Mouse (Mus musculus) testis, adult 2 months (tissue): Measurements from ENCODE around the gene Armh4. TPM values are rescaled to one million over a fixed set of nuclear protein-coding genes. Genes with fewer than 3 reads are reported as not detected.

ENCODE experiments used
- H3K27ac ChIP-seq: fragments of 200-500 bp; 2 replicates; pipeline ENCODE4 v1.5.1; 2012; ENCODE audit warnings: low read depth, low read length; ENCODE audit not compliant: control insufficient read depth, insufficient read depth
- H3K27me3 ChIP-seq: fragments of 200-500 bp; 2 replicates; pipeline ENCODE4 v1.6.1; 2012; ENCODE audit warnings: mild to moderate bottlenecking, low read length, moderate library complexity; ENCODE audit not compliant: control insufficient read depth, insufficient read depth
- H3K36me3 ChIP-seq: fragments of 200-500 bp; 2 replicates; pipeline ENCODE4 v1.6.1; 2012; ENCODE audit warnings: mild to moderate bottlenecking, low read length; ENCODE audit not compliant: control insufficient read depth, insufficient read depth
- H3K4me1 ChIP-seq: fragments of 200-500 bp; 2 replicates; pipeline ENCODE4 v1.6.1; 2012; ENCODE audit warnings: low read length; ENCODE audit not compliant: control insufficient read depth, insufficient read depth
- H3K4me3 ChIP-seq: fragments of 200-500 bp; 2 replicates; pipeline ENCODE4 v1.5.1; 2012; ENCODE audit warnings: low read depth, mild to moderate bottlenecking, low read length, moderate library complexity, mixed read lengths; ENCODE audit not compliant: control insufficient read depth
- CTCF ChIP-seq: fragments of 200-500 bp; IDR thresholded peaks from 2 replicates; pipeline ENCODE4 v1.5.1; 2012; ENCODE audit warnings: low read depth, mild to moderate bottlenecking, inconsistent platforms, low read length, moderate library complexity; ENCODE audit not compliant: control insufficient read depth, insufficient read depth, insufficient replicate concordance
- POLR2A ChIP-seq: fragments of 200-500 bp; IDR thresholded peaks from 2 replicates; pipeline ENCODE4 v1.6.1; 2012; ENCODE audit warnings: low read depth, mild to moderate bottlenecking, inconsistent platforms, low read length, moderate library complexity; ENCODE audit not compliant: control insufficient read depth
- polyA plus RNA-seq: library from polyadenylated mRNA; depleted of rRNA; stranded (reverse); fragments of >200 nt; gene quantifications from 2 replicates; pipeline ENCODE4 v1.2.3, GENCODE M21; 2012; rRNA removed

Gene Armh4
- polyA plus RNA-seq, 1 experiment = 0.22 TPM

- H3K4me1 ChIP-seq = no peaks in the 10 kb centered on the region
- no peak overlapping the region for H3K27ac ChIP-seq
- TF ChIP-seq POLR2A = no peak
- no peak for TF ChIP-seq CTCF
- no peak overlapping the region for H3K4me3 ChIP-seq
- H3K27me3 ChIP-seq = no peaks in the 10 kb centered on the region
- no peaks in the 10 kb centered on the region for H3K36me3 ChIP-seq
Observed at GRCm38 (mm10) chr14:49649191-49649590, 134.0 kb downstream of the Armh4 start.

- no peak overlapping the region for H3K27ac ChIP-seq
- no peak for TF ChIP-seq POLR2A
- no peak for TF ChIP-seq CTCF
- no peaks in the 10 kb centered on the region for H3K36me3 ChIP-seq
Observed at GRCm38 (mm10) chr14:49637422-49637821, 145.8 kb downstream of the Armh4 start.

GRCm38 (mm10) chr14:49626055-49626454 is 157.1 kb downstream of the Armh4 start:
- no peak overlapping the region for H3K27ac ChIP-seq
- H3K27me3 ChIP-seq = no peaks in the 10 kb centered on the region
- H3K36me3 ChIP-seq = no peaks in the 10 kb centered on the region
- no peak overlapping the region for H3K4me3 ChIP-seq
- no peaks in the 10 kb centered on the region for H3K4me1 ChIP-seq
- TF ChIP-seq POLR2A (no peak), CTCF (no peak)

More at GRCm38 (mm10) chr14:49637422-49637821, 145.8 kb downstream of the Armh4 start:
- Histone ChIP-seq H3K27me3 (no peaks in the 10 kb centered on the region), H3K4me3 (no peak overlapping the region), H3K4me1 (no peaks in the 10 kb centered on the region)

Other genes with a start within 250 kb of the Armh4 start
- gene Olfr722, start 118.6 kb upstream of the Armh4 start, polyA plus RNA-seq = not detected in 2 replicates
- not detected in 2 replicates for gene Olfr723, start 148.4 kb upstream of the Armh4 start, polyA plus RNA-seq
- not detected in 2 replicates for gene Olfr724, start 179.9 kb upstream of the Armh4 start, polyA plus RNA-seq